Mouse (Mus musculus) hindbrain, embryonic 11.5 days (tissue): Measurements from ENCODE around the gene Shisa3. TPM values are rescaled to one million over a fixed set of nuclear protein-coding genes. Genes with fewer than 3 reads are reported as not detected.

Experiments
- ATAC-seq: fragments of 200-750 bp; cut with Nextera tagmentation; 2 replicates; pipeline ENCODE4 v1.8.0; 2017; ENCODE audit warnings: mild to moderate bottlenecking, moderate TSS enrichment, moderate library complexity; ENCODE audit not compliant: low FRiP score
- DNase-seq: peaks from one replicate; pipeline ENCODE4 v3.0.0-alpha.2; 2015; ENCODE audit warnings: low spot score
- H3K27ac ChIP-seq: fragments of 300-500 bp; sonication (generic); 2 replicates; pipeline ENCODE4 v1.5.1; 2014; ENCODE audit warnings: mild to moderate bottlenecking, low read depth, low read length
- H3K27me3 ChIP-seq: fragments of 300-500 bp; sonication (generic); 2 replicates; pipeline ENCODE4 v1.6.1; 2014; ENCODE audit warnings: mild to moderate bottlenecking, low read length, moderate library complexity, mixed read lengths; ENCODE audit not compliant: control insufficient read depth, insufficient read depth
- H3K36me3 ChIP-seq: fragments of 300-500 bp; sonication (generic); 2 replicates; pipeline ENCODE4 v1.6.1; 2014; ENCODE audit warnings: mild to moderate bottlenecking, low read length, moderate library complexity, mixed read lengths; ENCODE audit not compliant: control insufficient read depth, insufficient read depth
- H3K4me1 ChIP-seq: fragments of 300-500 bp; sonication (generic); replicated peaks from 2 replicates; pipeline ENCODE4 v1.6.1; 2014; ENCODE audit warnings: low read length, mixed read lengths; ENCODE audit not compliant: control insufficient read depth, insufficient read depth
- H3K4me2 ChIP-seq: fragments of 300-500 bp; sonication (generic); replicated peaks from 2 replicates; pipeline ENCODE4 v1.6.1; 2014; ENCODE audit warnings: mild to moderate bottlenecking, low read depth, low read length
- H3K4me3 ChIP-seq: fragments of 300-500 bp; sonication (generic); 2 replicates; pipeline ENCODE4 v1.5.1; 2014; ENCODE audit warnings: low read depth, low read length
- H3K9ac ChIP-seq: fragments of 300-500 bp; sonication (generic); 2 replicates; pipeline ENCODE4 v1.6.1; 2014; ENCODE audit warnings: low read depth, low read length
- H3K9me3 ChIP-seq: fragments of 300-500 bp; sonication (generic); 2 replicates; pipeline ENCODE4 v1.6.1; 2016; ENCODE audit warnings: low read length; ENCODE audit not compliant: control insufficient read depth
- WGBS: fragments of 180-500 bp; shearing (Covaris S2); extraction: QIAGEN DNeasy Blood & Tissue Kit; methylation state at CpG from one replicate; pipeline ENCODE4 v1.1.7; 2014; 5-methylcytosine and 5-hydroxymethylcytosine counted together
- polyA plus RNA-seq: library from polyadenylated mRNA; unstranded; fragments of >200 nt; fragmentation: Nextera tagmentation; extraction: Ambion mirVana; gene quantifications from 2 replicates; pipeline ENCODE4 v1.2.1, GENCODE M21; 2014

The Shisa3 gene
- 3.3 and 5.1 TPM in 2 replicates for polyA plus RNA-seq

- Histone ChIP-seq H3K27ac (no peak within 1 kb of the TSS), H3K9ac (peak within 1 kb of the TSS; percentile 50), H3K4me2 (peak within 1 kb of the TSS; percentile 88), H3K27me3 (peaks cover 36% of the 10 kb centered on the region), H3K36me3 (no peaks in the 10 kb centered on the region), H3K4me1 (0 out of 2 replicates have a peak, but pooled peaks cover 2% of the 10 kb centered on the region), H3K9me3 (no peaks in the 10 kb centered on the region), H3K4me3 (peak within 1 kb of the TSS; percentile 54)
- peak; percentile 74 for DNase-seq
- peak; percentile 85 for ATAC-seq
- under 1% methylated on average over 86 of the region's 86 CpGs for WGBS
Observed at GRCm38 (mm10) chr5:67607804-67608673, at the start of gene Shisa3. TSS of gene Shisa3 (plus strand) at chr5:67607882.

- no peak overlapping the region for H3K27ac ChIP-seq
- H3K27me3 ChIP-seq = no peaks in the 10 kb centered on the region
- no peaks in the 10 kb centered on the region for H3K9me3 ChIP-seq
- H3K36me3 ChIP-seq = no peaks in the 10 kb centered on the region
- no peaks in the 10 kb centered on the region for H3K4me1 ChIP-seq
- no peak overlapping the region for H3K9ac ChIP-seq
- 69% methylated on average over 4 of the region's 4 CpGs for WGBS
- DNase-seq (no peak), ATAC-seq (no peak)
- H3K4me2 ChIP-seq = no peak overlapping the region
- no peak overlapping the region for H3K4me3 ChIP-seq
Observed at GRCm38 (mm10) chr5:67558644-67559043, 49.0 kb upstream of the Shisa3 start.

GRCm38 (mm10) chr5:67559063-67559462, 48.6 kb upstream of the Shisa3 start:
- Histone ChIP-seq H3K4me3 (no peak overlapping the region), H3K27me3 (no peaks in the 10 kb centered on the region), H3K9ac (no peak overlapping the region), H3K9me3 (no peaks in the 10 kb centered on the region), H3K27ac (no peak overlapping the region), H3K36me3 (no peaks in the 10 kb centered on the region), H3K4me2 (no peak overlapping the region), H3K4me1 (no peaks in the 10 kb centered on the region)
- ATAC-seq (no peak), DNase-seq (no peak)
- WGBS = 84% methylated on average over 3 of the region's 3 CpGs

GRCm38 (mm10) chr5:67572552-67573155, 35.0 kb upstream of the Shisa3 start:
- Histone ChIP-seq H3K27me3 (no peaks in the 10 kb centered on the region), H3K9ac (no peak overlapping the region), H3K9me3 (no peaks in the 10 kb centered on the region), H3K4me2 (no peak overlapping the region), H3K36me3 (no peaks in the 10 kb centered on the region), H3K4me1 (no peaks in the 10 kb centered on the region), H3K4me3 (no peak overlapping the region), H3K27ac (no peak overlapping the region)
- WGBS = 66% methylated on average over 6 of the region's 6 CpGs
- no peak for ATAC-seq
- DNase-seq = no peak

- no peak overlapping the region for H3K9ac ChIP-seq
- 90% methylated on average over 9 of the region's 9 CpGs for WGBS
- no peak overlapping the region for H3K4me3 ChIP-seq
- H3K9me3 ChIP-seq = no peaks in the 10 kb centered on the region
- DNase-seq = no peak
- H3K4me1 ChIP-seq = no peaks in the 10 kb centered on the region
- H3K27ac ChIP-seq = no peak overlapping the region
- H3K27me3 ChIP-seq = no peaks in the 10 kb centered on the region
- no peak for ATAC-seq
- no peak overlapping the region for H3K4me2 ChIP-seq
- no peaks in the 10 kb centered on the region for H3K36me3 ChIP-seq
Observed at GRCm38 (mm10) chr5:67574039-67574438, 33.6 kb upstream of the Shisa3 start.

GRCm38 (mm10) chr5:67575705-67576104, 32.0 kb upstream of the Shisa3 start:
- Histone ChIP-seq H3K4me1 (no peaks in the 10 kb centered on the region), H3K4me2 (no peak overlapping the region), H3K36me3 (no peaks in the 10 kb centered on the region), H3K27me3 (no peaks in the 10 kb centered on the region), H3K4me3 (no peak overlapping the region), H3K27ac (no peak overlapping the region), H3K9me3 (no peaks in the 10 kb centered on the region), H3K9ac (no peak overlapping the region)
- WGBS = 91% methylated on average over 2 of the region's 2 CpGs
- no peak for DNase-seq
- no peak for ATAC-seq

- Histone ChIP-seq H3K27me3 (no peaks in the 10 kb centered on the region), H3K36me3 (no peaks in the 10 kb centered on the region), H3K4me2 (no peak overlapping the region), H3K4me1 (no peaks in the 10 kb centered on the region), H3K27ac (no peak overlapping the region), H3K9ac (no peak overlapping the region), H3K4me3 (no peak overlapping the region), H3K9me3 (no peaks in the 10 kb centered on the region)
- no peak for ATAC-seq
- peak; percentile 30 for DNase-seq
- WGBS = 49% methylated on average over 6 of the region's 6 CpGs
Observed at GRCm38 (mm10) chr5:67579725-67580633, 27.7 kb upstream of the Shisa3 start.

GRCm38 (mm10) chr5:67595070-67595469, 12.6 kb upstream of the Shisa3 start:
- Histone ChIP-seq H3K9ac (no peak overlapping the region), H3K4me3 (no peak overlapping the region), H3K27ac (no peak overlapping the region), H3K4me2 (no peak overlapping the region), H3K9me3 (no peaks in the 10 kb centered on the region), H3K4me1 (no peaks in the 10 kb centered on the region), H3K36me3 (no peaks in the 10 kb centered on the region), H3K27me3 (no peaks in the 10 kb centered on the region)
- DNase-seq (no peak), ATAC-seq (no peak)
- 71% methylated on average over 1 of the region's 1 CpGs for WGBS
